Mouse (Mus musculus): ENCODE results near the gene Tnp2.

DNA sequence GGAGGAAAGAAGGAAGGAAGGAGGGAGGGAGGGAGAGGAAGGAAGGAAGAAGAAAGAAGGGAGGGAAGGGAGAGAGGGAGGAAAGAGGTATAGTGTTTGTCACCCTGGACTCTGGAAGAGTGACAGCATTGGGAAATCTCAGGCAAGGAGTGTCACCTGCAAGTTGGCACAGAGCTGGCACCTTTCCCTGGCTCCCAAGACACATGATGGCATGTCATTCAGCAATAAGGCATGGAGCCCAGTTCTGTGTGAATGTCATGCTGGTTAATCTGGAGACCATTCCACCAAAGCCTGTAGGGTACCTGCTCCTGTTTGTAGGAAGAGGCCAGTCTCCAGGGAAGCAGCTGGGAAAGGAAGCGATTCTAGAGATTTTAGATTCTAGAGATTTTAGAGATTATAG, 21.9 kb upstream of the Tnp2 start:
- no peak for TF ChIP-seq CTCF (IDR thresholded peaks at IDR 0.05; ENCODE audit: low read depth)
- no peak for TF ChIP-seq EP300 (IDR thresholded peaks at IDR 0.05; ENCODE audit: low read depth)
